Mouse (Mus musculus) testis, adult 2 months (tissue): ENCODE measurements at regions not wholly inside any gene's neighbourhood (a gene's known extent, or its start where the extent isn't known, plus 50 kb on each side); places are given as distances from the start of the nearest gene placed in this dataset.

Experiments
- H3K27ac ChIP-seq: fragments of 200-500 bp; 2 replicates; pipeline ENCODE4 v1.5.1; 2012; ENCODE audit warnings: low read depth, low read length; ENCODE audit not compliant: control insufficient read depth, insufficient read depth
- H3K27me3 ChIP-seq: fragments of 200-500 bp; 2 replicates; pipeline ENCODE4 v1.6.1; 2012; ENCODE audit warnings: mild to moderate bottlenecking, low read length, moderate library complexity; ENCODE audit not compliant: control insufficient read depth, insufficient read depth
- H3K36me3 ChIP-seq: fragments of 200-500 bp; 2 replicates; pipeline ENCODE4 v1.6.1; 2012; ENCODE audit warnings: mild to moderate bottlenecking, low read length; ENCODE audit not compliant: control insufficient read depth, insufficient read depth
- H3K4me1 ChIP-seq: fragments of 200-500 bp; 2 replicates; pipeline ENCODE4 v1.6.1; 2012; ENCODE audit warnings: low read length; ENCODE audit not compliant: control insufficient read depth, insufficient read depth
- H3K4me3 ChIP-seq: fragments of 200-500 bp; 2 replicates; pipeline ENCODE4 v1.5.1; 2012; ENCODE audit warnings: low read depth, mild to moderate bottlenecking, low read length, moderate library complexity, mixed read lengths; ENCODE audit not compliant: control insufficient read depth
- CTCF ChIP-seq: fragments of 200-500 bp; IDR thresholded peaks from 2 replicates; pipeline ENCODE4 v1.5.1; 2012; ENCODE audit warnings: low read depth, mild to moderate bottlenecking, inconsistent platforms, low read length, moderate library complexity; ENCODE audit not compliant: control insufficient read depth, insufficient read depth, insufficient replicate concordance
- POLR2A ChIP-seq: fragments of 200-500 bp; IDR thresholded peaks from 2 replicates; pipeline ENCODE4 v1.6.1; 2012; ENCODE audit warnings: low read depth, mild to moderate bottlenecking, inconsistent platforms, low read length, moderate library complexity; ENCODE audit not compliant: control insufficient read depth

DNA sequence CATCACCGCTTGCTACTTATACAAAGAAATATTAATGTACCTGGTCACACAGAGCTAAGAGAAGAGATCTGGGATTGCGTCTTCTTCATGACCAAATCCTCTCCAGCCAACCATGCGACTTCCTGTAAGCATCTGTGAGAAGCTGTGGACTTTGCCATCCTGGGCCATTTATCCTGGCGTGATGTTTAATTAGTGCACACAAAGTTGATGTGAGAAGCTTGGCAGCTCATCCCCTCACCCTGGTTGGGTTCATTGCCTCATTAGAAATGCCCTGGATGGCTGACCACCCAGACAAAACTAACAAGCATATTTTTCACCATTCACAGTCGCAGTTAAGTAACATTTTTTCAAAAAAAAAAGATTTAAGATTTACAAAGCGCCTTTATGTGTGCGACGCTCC is 69.3 kb upstream of the Zfp462 start:
- no peaks in the 10 kb centered on the region for H3K4me1 ChIP-seq
- TF ChIP-seq CTCF (no peak), POLR2A (no peak)
- no peak overlapping the region for H3K4me3 ChIP-seq
- H3K36me3 ChIP-seq: no peaks in the 10 kb centered on the region
- no peak overlapping the region for H3K27ac ChIP-seq
- no peaks in the 10 kb centered on the region for H3K27me3 ChIP-seq

DNA sequence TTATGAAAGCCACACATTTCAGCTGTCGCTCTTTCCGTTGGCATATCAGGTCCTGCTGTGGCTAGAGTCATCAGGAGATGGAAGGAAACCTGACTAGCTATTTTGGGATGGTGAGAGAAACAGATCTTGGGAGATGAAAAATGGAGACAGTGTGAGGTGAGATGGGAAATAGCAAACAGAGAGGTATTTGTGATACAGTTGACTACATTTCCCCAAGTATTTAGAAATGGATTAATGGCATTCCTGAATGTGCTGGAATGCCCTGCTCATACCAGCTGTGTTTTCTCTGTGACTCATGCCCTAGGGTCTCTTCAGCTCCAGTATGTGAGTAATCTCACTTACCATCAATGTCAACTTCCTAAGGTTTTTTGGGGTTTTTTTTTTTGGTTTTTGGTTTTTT is 67.5 kb upstream of the Zfp462 start:
- H3K4me3 ChIP-seq: no peak overlapping the region
- TF ChIP-seq CTCF: no peak
- TF ChIP-seq POLR2A: no peak
- H3K27me3 ChIP-seq: no peaks in the 10 kb centered on the region
- no peaks in the 10 kb centered on the region for H3K36me3 ChIP-seq
- H3K27ac ChIP-seq: no peak overlapping the region
- H3K4me1 ChIP-seq: no peaks in the 10 kb centered on the region

DNA sequence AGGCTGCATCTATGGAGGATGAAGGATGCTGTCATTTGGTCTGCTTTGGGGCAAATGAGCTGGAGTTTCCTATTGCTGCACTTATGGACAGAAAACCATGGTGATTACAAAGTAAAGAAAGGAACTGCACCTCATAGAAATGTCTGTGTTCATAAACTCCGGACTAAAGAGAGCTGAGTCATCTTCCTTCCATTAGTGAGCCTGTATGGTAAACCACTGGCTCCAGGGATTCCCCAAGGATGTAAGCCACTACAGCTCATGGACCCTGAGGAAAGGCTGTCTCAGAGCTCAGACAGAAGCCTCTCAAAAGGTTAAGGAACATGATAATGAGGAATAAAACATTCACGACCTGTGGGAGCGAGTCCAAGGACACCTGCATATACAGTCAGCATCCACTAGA is 66.3 kb upstream of the Zfp462 start:
- no peak for TF ChIP-seq CTCF
- no peak for TF ChIP-seq POLR2A
- H3K27ac ChIP-seq: no peak overlapping the region
- no peaks in the 10 kb centered on the region for H3K36me3 ChIP-seq
- no peaks in the 10 kb centered on the region for H3K4me1 ChIP-seq
- H3K27me3 ChIP-seq: no peaks in the 10 kb centered on the region
- H3K4me3 ChIP-seq: no peak overlapping the region

DNA sequence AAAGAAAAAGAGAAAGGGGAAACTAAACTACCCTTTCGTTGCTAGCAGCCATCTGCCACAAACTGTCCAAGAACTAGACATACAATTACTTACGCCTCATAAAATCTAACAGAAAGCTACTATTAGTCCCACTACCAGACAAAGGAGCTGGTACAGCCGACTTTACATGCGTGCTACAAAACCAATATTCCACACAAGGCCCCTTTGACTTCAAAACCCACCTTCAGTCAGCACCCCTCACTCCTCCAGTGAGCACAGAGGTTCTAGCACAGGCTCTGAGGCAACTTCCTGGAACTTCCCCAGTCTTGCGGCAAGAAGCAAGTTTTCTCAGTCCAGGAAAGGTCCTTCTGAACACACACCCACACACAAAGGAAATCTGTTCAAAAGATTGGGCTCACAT is 51.6 kb upstream of the Zfp462 start:
- no peaks in the 10 kb centered on the region for H3K27me3 ChIP-seq
- no peak overlapping the region for H3K4me3 ChIP-seq
- no peaks in the 10 kb centered on the region for H3K36me3 ChIP-seq
- TF ChIP-seq POLR2A (no peak), CTCF (no peak)
- no peak overlapping the region for H3K27ac ChIP-seq
- no peaks in the 10 kb centered on the region for H3K4me1 ChIP-seq
